Mouse (Mus musculus) CH12.LX (cell line): ENCODE results near the gene Itih4. TPM values are rescaled to one million over a fixed set of nuclear protein-coding genes. Genes with fewer than 3 reads are reported as not detected.

Source experiments
- polyA plus RNA-seq: library from polyadenylated mRNA; unstranded; fragments of >175 nt; gene quantifications from 2 replicates; pipeline ENCODE4 v1.2.1, GENCODE M21; 2012; ENCODE audit warnings: low read depth; ENCODE audit not compliant: insufficient read length
- total RNA-seq, 2 experiments: library from RNA; depleted of rRNA; stranded (reverse); fragments of 300-350 nt in 1 of 2; fragments of >200 nt in 1 of 2; gene quantifications; 2 replicates each; pipeline ENCODE4 v1.2.3; 2012 to 2014

Gene Itih4
- total and polyA plus RNA-seq, 3 experiments, result not detected

Other genes with a start within 250 kb of the Itih4 start
- gene Rft1, start 232.1 kb upstream of the Itih4 start, total RNA-seq (2012; rRNA removed), result 12.0 and 13.5 TPM in 2 replicates
- 25.8 and 26.0 TPM in 2 replicates for gene Rft1, start 232.1 kb upstream of the Itih4 start, total RNA-seq (2014; rRNA removed)
- 15.3 and 17.7 TPM in 2 replicates for gene Rft1, start 232.1 kb upstream of the Itih4 start, polyA plus RNA-seq
- 5.1 and 5.8 TPM in 2 replicates for gene Sfmbt1, start 171.6 kb upstream of the Itih4 start, total RNA-seq (2012; rRNA removed)
- gene Sfmbt1, start 171.6 kb upstream of the Itih4 start, total RNA-seq (2014; rRNA removed), result 2.0 and 2.4 TPM in 2 replicates
- 5.6 and 6.0 TPM in 2 replicates for gene Sfmbt1, start 171.6 kb upstream of the Itih4 start, polyA plus RNA-seq
- 15.7 and 19.4 TPM in 2 replicates for gene Tmem110, start 60.9 kb upstream of the Itih4 start, total RNA-seq (2012; rRNA removed)
- 10.3 and 10.4 TPM in 2 replicates for gene Tmem110, start 60.9 kb upstream of the Itih4 start, total RNA-seq (2014; rRNA removed)
- 25.1 and 26.2 TPM in 2 replicates for gene Tmem110, start 60.9 kb upstream of the Itih4 start, polyA plus RNA-seq
- 0.29 and 0.30 TPM in 2 replicates for gene Mustn1, start 7.3 kb upstream of the Itih4 start, total RNA-seq (2012; rRNA removed)
- 0.19 TPM in 1 of 2 replicates, not detected in the other for gene Mustn1, start 7.3 kb upstream of the Itih4 start, total RNA-seq (2014; rRNA removed)
- gene Mustn1, start 7.3 kb upstream of the Itih4 start, polyA plus RNA-seq, result 0.33 and 0.44 TPM in 2 replicates
- gene Itih3, start 37.3 kb downstream of the Itih4 start, total RNA-seq (2012; rRNA removed), result not detected in 2 replicates
- gene Itih3, start 37.3 kb downstream of the Itih4 start, total RNA-seq (2014; rRNA removed), result not detected in 2 replicates
- gene Itih3, start 37.3 kb downstream of the Itih4 start, polyA plus RNA-seq, result not detected in 2 replicates
- 0.04 TPM in 1 of 2 replicates, not detected in the other for gene Itih1, start 56.8 kb downstream of the Itih4 start, total RNA-seq (2012; rRNA removed)
- not detected in 2 replicates for gene Itih1, start 56.8 kb downstream of the Itih4 start, total RNA-seq (2014; rRNA removed)
- gene Itih1, start 56.8 kb downstream of the Itih4 start, polyA plus RNA-seq, result not detected in 2 replicates
- 15.5 and 17.4 TPM in 2 replicates for gene Nek4, start 64.9 kb downstream of the Itih4 start, total RNA-seq (2012; rRNA removed)
- 17.1 and 17.5 TPM in 2 replicates for gene Nek4, start 64.9 kb downstream of the Itih4 start, total RNA-seq (2014; rRNA removed)
- gene Nek4, start 64.9 kb downstream of the Itih4 start, polyA plus RNA-seq, result 17.6 and 18.3 TPM in 2 replicates
- 12.6 and 13.8 TPM in 2 replicates for gene Glt8d1, start 114.9 kb downstream of the Itih4 start, total RNA-seq (2012; rRNA removed)
- 22.5 and 24.9 TPM in 2 replicates for gene Glt8d1, start 114.9 kb downstream of the Itih4 start, total RNA-seq (2014; rRNA removed)
- 11.1 and 11.7 TPM in 2 replicates for gene Glt8d1, start 114.9 kb downstream of the Itih4 start, polyA plus RNA-seq
- gene Spcs1, start 115.2 kb downstream of the Itih4 start, total RNA-seq (2012; rRNA removed), result 150 and 179 TPM in 2 replicates
- gene Spcs1, start 115.2 kb downstream of the Itih4 start, total RNA-seq (2014; rRNA removed), result 344 and 351 TPM in 2 replicates
- 176 and 181 TPM in 2 replicates for gene Spcs1, start 115.2 kb downstream of the Itih4 start, polyA plus RNA-seq
- 20.4 and 25.6 TPM in 2 replicates for gene Pbrm1, start 132.7 kb downstream of the Itih4 start, total RNA-seq (2012; rRNA removed)
- gene Pbrm1, start 132.7 kb downstream of the Itih4 start, total RNA-seq (2014; rRNA removed), result 22.6 and 24.6 TPM in 2 replicates
- 22.5 and 28.8 TPM in 2 replicates for gene Pbrm1, start 132.7 kb downstream of the Itih4 start, polyA plus RNA-seq
- gene Gnl3, start 132.7 kb downstream of the Itih4 start, total RNA-seq (2012; rRNA removed), result 136 and 207 TPM in 2 replicates
- gene Gnl3, start 132.7 kb downstream of the Itih4 start, total RNA-seq (2014; rRNA removed), result 321 and 385 TPM in 2 replicates
- 364 and 365 TPM in 2 replicates for gene Gnl3, start 132.7 kb downstream of the Itih4 start, polyA plus RNA-seq
- 38.0 and 45.8 TPM in 2 replicates for gene Smim4, start 242.5 kb downstream of the Itih4 start, total RNA-seq (2012; rRNA removed)
- 13.5 and 19.1 TPM in 2 replicates for gene Smim4, start 242.5 kb downstream of the Itih4 start, total RNA-seq (2014; rRNA removed)
- gene Smim4, start 242.5 kb downstream of the Itih4 start, polyA plus RNA-seq, result 24.0 and 26.1 TPM in 2 replicates
- 41.6 and 52.5 TPM in 2 replicates for gene Nt5dc2, start 244.6 kb downstream of the Itih4 start, total RNA-seq (2012; rRNA removed)
- gene Nt5dc2, start 244.6 kb downstream of the Itih4 start, total RNA-seq (2014; rRNA removed), result 2.9 and 4.0 TPM in 2 replicates
- gene Nt5dc2, start 244.6 kb downstream of the Itih4 start, polyA plus RNA-seq, result 3.3 and 5.7 TPM in 2 replicates